Mouse (Mus musculus): ENCODE measurements around the gene Il18. TPM values are rescaled to one million over a fixed set of nuclear protein-coding genes. Genes with fewer than 3 reads are reported as not detected.
A peak's percentile ranks its signal among the peaks of the same experiment; 100 is the strongest.
"Not testable (repeated sequence)": the region's sequence is repeated elsewhere in the genome, so short reads cannot be mapped to it uniquely, and the experiment has no call there.

The Il18 gene
- polyA plus RNA-seq, 1 experiment = 69.3 TPM

DNA sequence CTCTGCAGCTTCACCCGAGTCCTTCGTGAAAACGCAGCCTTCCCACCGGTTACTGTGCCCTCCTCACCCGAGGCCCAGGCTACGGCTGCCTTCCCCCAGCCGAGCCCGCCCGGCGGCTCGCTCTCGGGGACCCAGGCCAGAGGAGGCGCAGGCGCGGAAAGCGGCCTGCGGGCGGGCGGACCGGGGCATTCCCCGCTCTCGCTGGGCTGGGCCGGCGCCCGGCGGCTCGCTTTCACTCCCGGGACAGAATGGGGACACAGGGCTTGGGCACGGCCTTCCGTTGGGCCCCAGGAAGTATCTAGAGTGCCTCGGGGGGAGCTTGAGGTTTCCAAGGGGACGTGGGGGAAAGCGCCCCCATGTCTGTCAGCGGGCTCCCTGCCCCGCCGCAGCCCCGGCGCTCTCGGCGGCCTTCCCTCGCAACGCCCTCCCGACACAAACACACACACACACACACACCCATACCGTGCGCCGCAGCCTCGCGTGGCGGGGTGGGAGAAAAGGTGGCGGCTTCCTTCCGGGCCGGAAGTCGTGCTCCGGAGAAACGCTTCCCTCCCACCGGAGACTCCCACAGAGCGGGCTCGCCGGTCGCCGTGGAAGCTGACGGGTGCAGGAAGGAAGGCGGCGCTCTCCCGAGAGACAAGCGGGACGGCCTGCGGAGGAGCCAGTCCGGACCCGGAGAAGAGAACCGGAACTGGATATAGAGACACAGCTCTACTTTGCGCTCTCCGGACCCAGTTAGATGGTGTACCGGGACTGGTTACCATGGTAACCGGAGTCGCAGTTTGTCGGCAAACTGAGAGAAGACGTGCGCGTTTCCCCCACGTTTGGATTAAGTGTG, 62.4 kb downstream of the Il18 start, which contains the start of the genes Pih1d2 and Nkapd1:
Gene Pih1d2 (plus strand): TSS at position 556 of the 838 bp plus-strand sequence.
Gene Nkapd1 (minus strand): TSS at position 699 of the 838 bp plus-strand sequence.
- TF ChIP-seq CTCF (IDR thresholded peaks at IDR 0.05; ENCODE audit: extremely low read depth, insufficient read depth, low read length) (no peak), POLR2A (IDR thresholded peaks at IDR 0.05; ENCODE audit: extremely low read depth, insufficient read depth, low read length) (peak; percentile 63; the same call in 1 of the 2 replicates)
- H3K27ac ChIP-seq (ENCODE audit: insufficient read depth, low read length) = peak within 1 kb of the TSS; percentile 84
- peak within 1 kb of the TSS; percentile 100 for H3K4me3 ChIP-seq (ENCODE audit: insufficient read depth, low read length)
- no peaks in the 10 kb centered on the region for H3K4me1 ChIP-seq (ENCODE audit: control insufficient read depth, insufficient read depth, low read length)

DNA sequence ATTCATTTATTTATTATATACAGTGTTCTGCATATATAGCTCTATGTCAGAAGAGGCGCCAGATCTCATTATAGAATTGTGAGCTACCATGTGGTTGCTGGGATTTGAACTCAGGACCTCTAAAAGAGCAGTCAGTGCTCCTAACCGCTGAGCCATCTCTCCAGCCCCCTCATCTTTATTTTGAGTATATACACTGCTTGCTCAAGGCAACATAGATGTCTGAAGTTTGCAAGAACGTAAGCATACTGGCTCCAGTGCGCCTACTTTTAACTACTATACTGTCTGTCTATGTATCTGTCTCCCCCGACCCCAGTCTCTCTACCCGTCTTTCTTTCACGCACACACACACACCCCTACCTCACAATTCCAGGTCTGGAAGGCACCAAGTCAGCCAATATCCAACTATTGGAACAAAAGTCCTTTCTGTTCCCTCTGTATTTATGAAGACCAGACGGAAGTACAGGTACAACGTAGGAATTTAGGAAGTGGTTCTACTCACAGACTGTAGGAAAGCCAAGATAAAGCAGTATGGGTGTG, 63.2 kb downstream of the Il18 start:
- H3K4me1 ChIP-seq (ENCODE audit: control insufficient read depth, insufficient read depth, low read length) = no peaks in the 10 kb centered on the region
- H3K27ac ChIP-seq (ENCODE audit: insufficient read depth, low read length) = no peak overlapping the region
- H3K4me3 ChIP-seq (ENCODE audit: insufficient read depth, low read length) = peak overlapping the region; percentile 100
- TF ChIP-seq POLR2A (IDR thresholded peaks at IDR 0.05; ENCODE audit: extremely low read depth, insufficient read depth, low read length) (no peak), CTCF (IDR thresholded peaks at IDR 0.05; ENCODE audit: extremely low read depth, insufficient read depth, low read length) (no peak)

DNA sequence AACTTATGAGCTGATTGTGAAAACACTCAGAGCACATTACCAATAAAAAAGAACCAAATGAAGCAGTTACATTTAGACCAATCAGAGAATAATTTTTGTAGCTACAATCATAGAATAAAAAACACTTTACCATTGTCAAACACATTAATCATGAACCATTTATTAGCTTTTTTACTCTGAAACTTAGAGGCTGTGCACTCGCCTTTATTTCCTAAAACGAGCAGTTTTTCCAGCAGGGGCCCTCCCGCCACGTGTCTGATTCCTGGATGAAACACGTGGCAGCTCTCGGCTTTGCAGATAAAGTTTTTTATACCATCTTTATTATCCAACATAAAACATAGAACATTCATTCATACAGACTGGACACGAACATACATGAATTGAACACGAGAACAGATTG, 76.3 kb downstream of the Il18 start:
- not testable (repeated sequence) for H3K27ac ChIP-seq (ENCODE audit: insufficient read depth, low read length); H3K4me1 ChIP-seq (ENCODE audit: control insufficient read depth, insufficient read depth, low read length); H3K4me3 ChIP-seq (ENCODE audit: insufficient read depth, low read length)

Other genes with a start within 250 kb of the Il18 start
- gene Rpl10-ps3, start 209.9 kb upstream of the Il18 start, polyA plus RNA-seq (2012; rRNA removed) = 66.9 and 84.2 TPM in 2 replicates
- 0.09 and 0.13 TPM in 2 replicates for gene Plet1, start 60.3 kb upstream of the Il18 start, polyA plus RNA-seq (2012; rRNA removed)
- 59.7 and 62.6 TPM in 2 replicates for gene Pts, start 26.1 kb upstream of the Il18 start, polyA plus RNA-seq (2012; rRNA removed)
- 4.3 TPM in 2 replicates for gene Bco2, start 354 bp downstream of the Il18 start, polyA plus RNA-seq (2012; rRNA removed)
- gene Tex12, start 6.5 kb downstream of the Il18 start, polyA plus RNA-seq (2012; rRNA removed) = not detected in 2 replicates
- 139 and 145 TPM in 2 replicates for gene Sdhd, start 49.0 kb downstream of the Il18 start, polyA plus RNA-seq (2012; rRNA removed)
- gene Timm8b, start 49.1 kb downstream of the Il18 start, polyA plus RNA-seq (2012; rRNA removed) = 465 and 504 TPM in 2 replicates
- gene Pih1d2, start 62.5 kb downstream of the Il18 start, polyA plus RNA-seq (2012; rRNA removed) = 4.4 and 4.9 TPM in 2 replicates
- gene Nkapd1, start 62.6 kb downstream of the Il18 start, polyA plus RNA-seq (2012; rRNA removed) = 14.1 and 14.7 TPM in 2 replicates
- gene Dlat, start 105.0 kb downstream of the Il18 start, polyA plus RNA-seq (2012; rRNA removed) = 49.4 and 49.8 TPM in 2 replicates
- gene Dixdc1, start 184.7 kb downstream of the Il18 start, polyA plus RNA-seq (2012; rRNA removed) = 47.0 and 47.2 TPM in 2 replicates
- 2.7 and 3.7 TPM in 2 replicates for gene 2310030G06Rik, start 191.7 kb downstream of the Il18 start, polyA plus RNA-seq (2012; rRNA removed)
- gene Cryab, start 196.5 kb downstream of the Il18 start, polyA plus RNA-seq (2012; rRNA removed) = 267 and 331 TPM in 2 replicates
- 3.8 and 4.9 TPM in 2 replicates for gene Hspb2, start 197.5 kb downstream of the Il18 start, polyA plus RNA-seq (2012; rRNA removed)
- gene Fdxacb1, start 213.4 kb downstream of the Il18 start, polyA plus RNA-seq (2012; rRNA removed) = 6.6 and 7.9 TPM in 2 replicates
- 22.2 and 23.7 TPM in 2 replicates for gene Alg9, start 220.2 kb downstream of the Il18 start, polyA plus RNA-seq (2012; rRNA removed)
- gene 1110032A03Rik, start 220.7 kb downstream of the Il18 start, polyA plus RNA-seq (2012; rRNA removed) = 101 and 102 TPM in 2 replicates

All from cortical plate, adult 2 months (tissue).